Mouse (Mus musculus): ENCODE measurements around the gene Gapvd1. TPM values are rescaled to one million over a fixed set of nuclear protein-coding genes. Genes with fewer than 3 reads are reported as not detected.

Gene Gapvd1
- polyA plus RNA-seq, 1 experiment, result 28.3 TPM

- Histone ChIP-seq H3K27me3 (ENCODE audit: control insufficient read depth, insufficient read depth, insufficient read length) (no peaks in the 10 kb centered on the region), H3K4me3 (no peak overlapping the region)
These were observed 77.1 kb downstream of the Gapvd1 start for GRCm38 (mm10) chr2:34677976-34678375.

GRCm38 (mm10) chr2:34677061-34677460 is 78.0 kb downstream of the Gapvd1 start:
- peaks cover 26% of the 10 kb centered on the region for H3K36me3 ChIP-seq (ENCODE audit: control insufficient read depth, insufficient read depth)
- no peak overlapping the region for H3K4me2 ChIP-seq (ENCODE audit: low read depth)
- no peak overlapping the region for H3ac ChIP-seq (ENCODE audit: control insufficient read depth, insufficient read length)
- TF ChIP-seq TCF12 (IDR thresholded peaks at IDR 0.05; ENCODE audit: insufficient read depth, poor library complexity, severe bottlenecking) (no peak), MYOD1 (IDR thresholded peaks at IDR 0.05; ENCODE audit: control insufficient read depth in 1 of 3, insufficient read length in 2 of 3, low read depth in 2 of 3) (no peak), CEBPB (IDR thresholded peaks at IDR 0.05; ENCODE audit: insufficient read depth, poor library complexity, severe bottlenecking) (no peak), SRF (IDR thresholded peaks at IDR 0.05; ENCODE audit: control insufficient read depth, insufficient read length, low read depth) (no peak), REST (IDR thresholded peaks at IDR 0.05; ENCODE audit: insufficient read depth, insufficient read length) (no peak), MAX (IDR thresholded peaks at IDR 0.05; ENCODE audit: low read depth) (no peak), USF1 (IDR thresholded peaks at IDR 0.05; ENCODE audit: low read depth) (no peak), TCF3 (IDR thresholded peaks at IDR 0.05; ENCODE audit: insufficient read length, low read depth) (no peak), POLR2A (IDR thresholded peaks at IDR 0.05; ENCODE audit: insufficient read length, low read depth) (no peak), E2F4 (IDR thresholded peaks at IDR 0.05; ENCODE audit: insufficient read depth) (no peak), MYOG (IDR thresholded peaks at IDR 0.05; ENCODE audit: control insufficient read depth in 1 of 3, insufficient read depth in 1 of 3, insufficient read length in 2 of 3, low read depth in 2 of 3) (no peak), POLR2AphosphoS2 (IDR thresholded peaks at IDR 0.05; ENCODE audit: insufficient read length, low read depth) (no peak)
- H3K4me3 ChIP-seq, result no peak overlapping the region
- H3K27me3 ChIP-seq (ENCODE audit: control insufficient read depth, insufficient read depth, insufficient read length), result no peaks in the 10 kb centered on the region
- no peaks in the 10 kb centered on the region for H3K79me2 ChIP-seq (ENCODE audit: control insufficient read depth, insufficient read depth)

More at GRCm38 (mm10) chr2:34677976-34678375, 77.1 kb downstream of the Gapvd1 start:
- TF ChIP-seq TCF3 (IDR thresholded peaks at IDR 0.05; ENCODE audit: insufficient read length, low read depth), result no peak
- no peak for TF ChIP-seq E2F4 (IDR thresholded peaks at IDR 0.05; ENCODE audit: insufficient read depth)
- no peak for TF ChIP-seq TCF12 (IDR thresholded peaks at IDR 0.05; ENCODE audit: insufficient read depth, poor library complexity, severe bottlenecking)
- TF ChIP-seq POLR2A (IDR thresholded peaks at IDR 0.05; ENCODE audit: insufficient read length, low read depth), result no peak
- TF ChIP-seq MAX (IDR thresholded peaks at IDR 0.05; ENCODE audit: low read depth), result no peak
- TF ChIP-seq POLR2AphosphoS2 (IDR thresholded peaks at IDR 0.05; ENCODE audit: insufficient read length, low read depth), result no peak
- no peak for TF ChIP-seq USF1 (IDR thresholded peaks at IDR 0.05; ENCODE audit: low read depth)
- no peak overlapping the region for H3ac ChIP-seq (ENCODE audit: control insufficient read depth, insufficient read length)
- no peak overlapping the region for H3K4me2 ChIP-seq (ENCODE audit: low read depth)
- H3K36me3 ChIP-seq (ENCODE audit: control insufficient read depth, insufficient read depth), result peaks cover 32% of the 10 kb centered on the region
- no peaks in the 10 kb centered on the region for H3K79me2 ChIP-seq (ENCODE audit: control insufficient read depth, insufficient read depth)

GRCm38 (mm10) chr2:34673846-34674245 is 81.2 kb downstream of the Gapvd1 start:
- no peak overlapping the region for H3ac ChIP-seq (ENCODE audit: control insufficient read depth, insufficient read length)
- no peak overlapping the region for H3K4me3 ChIP-seq
- H3K27me3 ChIP-seq (ENCODE audit: control insufficient read depth, insufficient read depth, insufficient read length), result no peaks in the 10 kb centered on the region
- TF ChIP-seq MAX (IDR thresholded peaks at IDR 0.05; ENCODE audit: low read depth) (no peak), TCF12 (IDR thresholded peaks at IDR 0.05; ENCODE audit: insufficient read depth, poor library complexity, severe bottlenecking) (no peak), SRF (IDR thresholded peaks at IDR 0.05; ENCODE audit: control insufficient read depth, insufficient read length, low read depth) (no peak), CEBPB (IDR thresholded peaks at IDR 0.05; ENCODE audit: insufficient read depth, poor library complexity, severe bottlenecking) (no peak), POLR2AphosphoS2 (IDR thresholded peaks at IDR 0.05; ENCODE audit: insufficient read length, low read depth) (no peak), MYOD1 (IDR thresholded peaks at IDR 0.05; ENCODE audit: control insufficient read depth in 1 of 3, insufficient read length in 2 of 3, low read depth in 2 of 3) (no peak), E2F4 (IDR thresholded peaks at IDR 0.05; ENCODE audit: insufficient read depth) (no peak), USF1 (IDR thresholded peaks at IDR 0.05; ENCODE audit: low read depth) (no peak), POLR2A (IDR thresholded peaks at IDR 0.05; ENCODE audit: insufficient read length, low read depth) (no peak), MYOG (IDR thresholded peaks at IDR 0.05; ENCODE audit: control insufficient read depth in 1 of 3, insufficient read depth in 1 of 3, insufficient read length in 2 of 3, low read depth in 2 of 3) (no peak), TCF3 (IDR thresholded peaks at IDR 0.05; ENCODE audit: insufficient read length, low read depth) (no peak), REST (IDR thresholded peaks at IDR 0.05; ENCODE audit: insufficient read depth, insufficient read length) (no peak)
- H3K79me2 ChIP-seq (ENCODE audit: control insufficient read depth, insufficient read depth), result no peaks in the 10 kb centered on the region
- H3K4me2 ChIP-seq (ENCODE audit: low read depth), result no peak overlapping the region
- H3K36me3 ChIP-seq (ENCODE audit: control insufficient read depth, insufficient read depth), result peaks cover 26% of the 10 kb centered on the region

DNA sequence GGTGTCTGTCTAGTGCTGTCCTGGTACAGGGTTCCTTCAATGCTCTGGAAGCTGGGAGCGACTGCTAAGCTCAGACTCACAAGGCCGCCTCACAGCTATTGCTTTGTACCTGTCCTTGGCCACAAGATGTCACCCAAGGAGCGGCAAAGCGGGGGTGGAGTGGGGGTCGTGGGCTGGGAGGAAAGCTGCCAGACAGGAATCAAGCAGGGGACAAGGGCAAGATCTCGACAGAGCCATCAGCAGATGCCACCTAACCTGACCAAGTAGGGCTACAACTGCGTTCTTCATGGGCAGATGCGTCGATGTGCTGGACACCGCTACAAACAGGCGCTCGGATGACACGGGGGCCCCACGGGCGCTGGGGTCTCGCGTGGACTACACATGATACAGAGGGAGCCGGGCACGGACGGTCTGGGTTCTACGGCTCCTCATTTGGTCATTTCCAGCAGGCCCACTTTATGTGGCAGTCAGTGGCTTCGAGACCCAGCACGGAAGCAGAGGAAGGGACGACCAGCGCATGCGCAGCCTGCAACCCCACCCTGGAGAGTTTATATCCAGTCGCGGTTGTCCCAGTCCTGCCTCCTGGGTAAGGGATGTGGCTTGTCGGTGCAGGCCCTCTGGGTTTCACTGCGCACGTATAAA is 83.5 kb downstream of the Gapvd1 start:
- H3K79me2 ChIP-seq (ENCODE audit: control insufficient read depth, insufficient read depth), result no peaks in the 10 kb centered on the region
- H3K4me2 ChIP-seq (ENCODE audit: low read depth), result no peak overlapping the region
- no peak for TF ChIP-seq REST (IDR thresholded peaks at IDR 0.05; ENCODE audit: insufficient read depth, insufficient read length)
- TF ChIP-seq SRF (IDR thresholded peaks at IDR 0.05; ENCODE audit: control insufficient read depth, insufficient read length, low read depth), result no peak
- TF ChIP-seq TCF12 (IDR thresholded peaks at IDR 0.05; ENCODE audit: insufficient read depth, poor library complexity, severe bottlenecking), result no peak
- no peak for TF ChIP-seq CEBPB (IDR thresholded peaks at IDR 0.05; ENCODE audit: insufficient read depth, poor library complexity, severe bottlenecking)
- TF ChIP-seq MYOG (IDR thresholded peaks at IDR 0.05; ENCODE audit: control insufficient read depth in 1 of 3, insufficient read depth in 1 of 3, insufficient read length in 2 of 3, low read depth in 2 of 3), result no peak
- peak; percentile 60 for TF ChIP-seq POLR2AphosphoS2 (IDR thresholded peaks at IDR 0.05; ENCODE audit: insufficient read length, low read depth)
- TF ChIP-seq E2F4 (IDR thresholded peaks at IDR 0.05; ENCODE audit: insufficient read depth), result no peak
- TF ChIP-seq TCF3 (IDR thresholded peaks at IDR 0.05; ENCODE audit: insufficient read length, low read depth), result no peak
- peak; percentile 30 for TF ChIP-seq POLR2A (IDR thresholded peaks at IDR 0.05; ENCODE audit: insufficient read length, low read depth)
- H3K27me3 ChIP-seq (ENCODE audit: control insufficient read depth, insufficient read depth, insufficient read length), result no peaks in the 10 kb centered on the region
- H3K4me3 ChIP-seq, result no peak overlapping the region
- H3ac ChIP-seq (ENCODE audit: control insufficient read depth, insufficient read length), result no peak overlapping the region
- H3K36me3 ChIP-seq (ENCODE audit: control insufficient read depth, insufficient read depth), result peaks cover 10% of the 10 kb centered on the region

Data from myocyte (in vitro differentiated cells).